Mouse (Mus musculus): ENCODE data around the gene Gdf15. TPM values are rescaled to one million over a fixed set of nuclear protein-coding genes. Genes with fewer than 3 reads are reported as not detected.

Gene Gdf15
- polyA plus RNA-seq, 1 experiment, result 5.4 TPM

DNA sequence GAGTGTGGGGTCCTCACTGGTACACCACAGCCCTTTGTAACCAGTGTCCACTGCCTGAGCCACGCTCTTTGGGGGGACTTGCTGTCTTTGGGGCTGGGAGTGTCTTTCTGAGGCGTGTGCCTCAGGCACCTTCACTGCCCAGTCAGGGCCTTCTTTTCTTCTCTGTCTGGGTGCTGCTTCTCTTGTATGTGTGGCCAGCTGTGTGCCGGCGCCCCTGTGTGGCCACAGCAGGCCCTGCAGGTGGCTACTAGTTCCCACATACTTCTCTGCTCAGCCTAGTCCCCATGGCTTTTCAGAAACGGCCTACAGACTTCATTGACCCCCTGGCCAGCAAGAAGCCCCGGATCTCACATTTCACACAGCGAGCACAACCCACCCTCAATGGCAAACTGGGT is 47.0 kb downstream of the Gdf15 start:
- Histone ChIP-seq H3K4me1 (ENCODE audit: control insufficient read depth, insufficient read depth, low read length) (0 out of 2 replicates have a peak, but pooled peaks cover 2% of the 10 kb centered on the region), H3K4me3 (replicated peaks; ENCODE audit: extremely low read depth, low read depth, low read length) (no peak overlapping the region)
- WGBS, result 43% methylated on average over 7 of the region's 7 CpGs
- DNase-seq, result peak; percentile 65
- TF ChIP-seq POLR2A (IDR thresholded peaks at IDR 0.05; ENCODE audit: borderline replicate concordance, extremely low read depth, low read depth, low read length), result no peak
- peak; percentile 79 for TF ChIP-seq CTCF (IDR thresholded peaks at IDR 0.05; ENCODE audit: insufficient read depth, low read length)

DNA sequence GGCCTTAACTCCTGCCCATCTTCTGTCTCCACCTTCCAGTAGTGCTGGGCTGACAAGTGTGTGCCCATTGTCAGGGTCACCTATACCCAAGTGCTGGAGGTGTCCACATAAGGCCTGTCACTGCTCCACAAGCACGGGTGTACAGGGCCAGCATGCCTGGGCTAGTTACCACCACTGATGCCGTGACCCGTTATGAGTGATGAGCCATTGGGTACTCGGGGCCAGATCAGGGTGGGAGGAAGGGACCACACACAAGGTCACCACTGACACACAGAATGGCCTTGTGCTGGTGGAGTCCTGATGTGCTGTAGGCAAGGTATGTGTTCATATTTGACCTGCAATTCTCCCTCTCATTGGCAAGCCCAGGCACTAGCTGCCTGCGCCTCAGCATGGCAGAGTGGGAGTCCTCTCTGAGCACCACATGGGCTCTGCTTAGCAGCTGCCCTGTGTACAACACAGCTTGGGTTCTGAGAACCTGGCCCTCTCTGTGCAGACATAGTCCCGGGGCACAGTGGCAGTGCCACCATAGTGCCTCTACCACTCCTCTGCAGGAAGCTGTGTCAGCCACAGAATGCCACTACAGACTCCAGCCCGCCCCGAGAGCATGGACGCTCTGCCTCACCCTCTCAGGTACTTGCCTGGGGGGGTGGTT is 47.5 kb downstream of the Gdf15 start:
- H3K4me1 ChIP-seq (ENCODE audit: control insufficient read depth, insufficient read depth, low read length), result 0 out of 2 replicates have a peak, but pooled peaks cover 2% of the 10 kb centered on the region

DNA sequence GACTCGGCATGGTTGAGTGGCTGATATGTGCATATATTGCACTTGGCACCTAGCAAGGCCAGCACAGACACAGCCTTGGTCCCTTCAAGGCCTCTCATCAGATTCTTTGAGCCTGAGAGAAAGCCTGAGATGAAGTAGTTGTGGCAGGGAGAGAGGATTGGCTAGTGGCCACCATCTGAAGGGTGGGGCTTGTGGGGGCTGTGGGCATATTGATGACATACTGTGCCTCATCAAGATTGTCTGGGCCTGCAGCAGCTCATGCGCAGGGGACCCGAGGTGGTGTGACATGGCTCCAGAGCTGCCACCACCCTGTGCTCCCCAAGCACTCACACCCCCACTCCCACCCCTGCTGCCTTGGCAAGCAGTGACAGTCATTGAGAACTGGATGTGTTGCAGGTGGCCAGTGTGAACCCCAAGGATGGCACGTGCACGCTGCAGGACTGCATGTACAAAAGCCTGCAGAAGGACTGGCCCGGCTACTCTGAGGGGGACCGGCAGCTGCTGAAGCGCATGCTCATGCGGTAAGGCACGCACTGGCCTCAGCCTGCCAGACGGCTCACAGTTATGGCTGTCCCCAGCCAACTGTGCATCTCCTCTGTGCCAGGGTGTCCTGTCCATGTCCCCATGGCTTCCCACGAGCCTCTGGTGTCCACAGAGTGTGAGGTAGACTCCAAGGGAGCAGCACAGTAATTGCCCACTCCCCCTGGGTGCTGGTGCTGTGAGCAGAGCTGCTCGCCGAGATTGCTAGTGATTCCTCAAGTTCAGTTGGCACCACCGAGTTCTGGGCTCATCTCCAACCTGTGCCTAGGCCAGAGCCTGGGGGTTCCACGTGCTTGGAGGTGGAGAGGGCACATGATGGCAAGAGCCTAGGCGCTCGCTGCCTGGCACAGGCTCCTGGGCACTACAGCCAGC is 48.5 kb downstream of the Gdf15 start:
- Histone ChIP-seq H3K4me3 (replicated peaks; ENCODE audit: extremely low read depth, low read depth, low read length) (no peak overlapping the region), H3K4me1 (ENCODE audit: control insufficient read depth, insufficient read depth, low read length) (0 out of 2 replicates have a peak, but pooled peaks cover 2% of the 10 kb centered on the region)
- no peak for DNase-seq
- 84% methylated on average over 18 of the region's 18 CpGs for WGBS
- no peak for TF ChIP-seq CTCF (IDR thresholded peaks at IDR 0.05; ENCODE audit: insufficient read depth, low read length)
- no peak for TF ChIP-seq POLR2A (IDR thresholded peaks at IDR 0.05; ENCODE audit: borderline replicate concordance, extremely low read depth, low read depth, low read length)

More for the DNA sequence above, 47.5 kb downstream of the Gdf15 start:
- TF ChIP-seq CTCF (IDR thresholded peaks at IDR 0.05; ENCODE audit: insufficient read depth, low read length) (no peak), POLR2A (IDR thresholded peaks at IDR 0.05; ENCODE audit: borderline replicate concordance, extremely low read depth, low read depth, low read length) (no peak)
- H3K4me3 ChIP-seq (replicated peaks; ENCODE audit: extremely low read depth, low read depth, low read length), result no peak overlapping the region
- WGBS, result 79% methylated on average over 9 of the region's 9 CpGs
- no peak for DNase-seq

Other genes starting within 250 kb of the Gdf15 start
- 18.7 and 20.4 TPM in 2 replicates for gene Crtc1, start 192.9 kb downstream of the Gdf15 start, polyA plus RNA-seq (2012; rRNA removed)
- gene Klhl26, start 155.5 kb downstream of the Gdf15 start, polyA plus RNA-seq (2012; rRNA removed), result 51.3 and 57.2 TPM in 2 replicates
- 10.5 and 12.2 TPM in 2 replicates for gene Tmem59l, start 145.1 kb downstream of the Gdf15 start, polyA plus RNA-seq (2012; rRNA removed)
- 27.7 and 34.3 TPM in 2 replicates for gene Crlf1, start 139.3 kb downstream of the Gdf15 start, polyA plus RNA-seq (2012; rRNA removed)
- 145 and 178 TPM in 2 replicates for gene Rex1bd, start 125.7 kb downstream of the Gdf15 start, polyA plus RNA-seq (2012; rRNA removed)
- 370 and 371 TPM in 2 replicates for gene Uba52, start 121.7 kb downstream of the Gdf15 start, polyA plus RNA-seq (2012; rRNA removed)
- gene Fkbp8, start 104.7 kb downstream of the Gdf15 start, polyA plus RNA-seq (2012; rRNA removed), result 361 and 369 TPM in 2 replicates
- gene Kxd1, start 104.5 kb downstream of the Gdf15 start, polyA plus RNA-seq (2012; rRNA removed), result 48.7 and 54.6 TPM in 2 replicates
- 29.6 and 32.9 TPM in 2 replicates for gene Ell, start 93.0 kb downstream of the Gdf15 start, polyA plus RNA-seq (2012; rRNA removed)
- gene Isyna1, start 38.1 kb downstream of the Gdf15 start, polyA plus RNA-seq (2012; rRNA removed), result 102 and 112 TPM in 2 replicates
- 228 and 351 TPM in 2 replicates for gene Ssbp4, start 23.6 kb downstream of the Gdf15 start, polyA plus RNA-seq (2012; rRNA removed)
- 10.4 and 10.5 TPM in 2 replicates for gene Lrrc25, start 16.3 kb downstream of the Gdf15 start, polyA plus RNA-seq (2012; rRNA removed)
- 32.2 and 33.7 TPM in 2 replicates for gene Pgpep1, start 27.9 kb upstream of the Gdf15 start, polyA plus RNA-seq (2012; rRNA removed)
- 75.2 and 76.3 TPM in 2 replicates for gene Lsm4, start 40.8 kb upstream of the Gdf15 start, polyA plus RNA-seq (2012; rRNA removed)
- gene Jund, start 66.5 kb upstream of the Gdf15 start, polyA plus RNA-seq (2012; rRNA removed), result 378 and 717 TPM in 2 replicates
- gene Iqcn, start 71.0 kb upstream of the Gdf15 start, polyA plus RNA-seq (2012; rRNA removed), result 0.03 TPM in 1 of 2 replicates, not detected in the other
- 0.43 and 1.2 TPM in 2 replicates for gene Gm3336, start 86.1 kb upstream of the Gdf15 start, polyA plus RNA-seq (2012; rRNA removed)
- 4.1 and 5.5 TPM in 2 replicates for gene Pde4c, start 91.3 kb upstream of the Gdf15 start, polyA plus RNA-seq (2012; rRNA removed)
- gene Rab3a, start 122.2 kb upstream of the Gdf15 start, polyA plus RNA-seq (2012; rRNA removed), result 46.4 and 53.4 TPM in 2 replicates
- gene Mpv17l2, start 128.5 kb upstream of the Gdf15 start, polyA plus RNA-seq (2012; rRNA removed), result 61.6 and 80.0 TPM in 2 replicates
- gene Pik3r2, start 144.3 kb upstream of the Gdf15 start, polyA plus RNA-seq (2012; rRNA removed), result 112 and 119 TPM in 2 replicates
- gene Mast3, start 172.6 kb upstream of the Gdf15 start, polyA plus RNA-seq (2012; rRNA removed), result 84.2 and 87.0 TPM in 2 replicates
- 0.86 and 1.5 TPM in 2 replicates for gene Il12rb1, start 176.0 kb upstream of the Gdf15 start, polyA plus RNA-seq (2012; rRNA removed)
- gene Arrdc2, start 207.3 kb upstream of the Gdf15 start, polyA plus RNA-seq (2012; rRNA removed), result 50.3 and 78.3 TPM in 2 replicates
- 3.4 and 5.0 TPM in 2 replicates for gene Kcnn1, start 230.8 kb upstream of the Gdf15 start, polyA plus RNA-seq (2012; rRNA removed)
- gene Ccdc124, start 241.5 kb upstream of the Gdf15 start, polyA plus RNA-seq (2012; rRNA removed), result 43.8 and 48.0 TPM in 2 replicates

All from lung, adult 2 months (tissue).